Mouse (Mus musculus) layer of hippocampus, adult 2 months (tissue): Measurements from ENCODE around the gene Gm17693. TPM values are rescaled to one million over a fixed set of nuclear protein-coding genes. Genes with fewer than 3 reads are reported as not detected.
"Not testable (repeated sequence)": the region's sequence is repeated elsewhere in the genome, so short reads cannot be mapped to it uniquely, and the experiment has no call there.

Source experiments
- DNase-seq, 2 experiments: peaks; one replicate each; pipeline ENCODE4 v3.0.0; 2022; ENCODE audit warnings: low spot score in 2 of 2
- H3K27ac ChIP-seq: fragments of 200-600 bp; 2 replicates; pipeline ENCODE4 v1.8.1; 2022
- H3K4me3 ChIP-seq: fragments of 200-600 bp; 2 replicates; pipeline ENCODE4 v1.8.1; 2022; ENCODE audit warnings: mild to moderate bottlenecking
- long read RNA-seq, 2 experiments: library from polyadenylated mRNA; stranded (forward); transcript quantifications; one replicate each; pipeline ENCODE4 v2.0.0; 2021; ENCODE audit warnings: borderline mapping rate in 2 of 2
- total RNA-seq, 2 experiments: library from RNA; stranded (reverse); gene quantifications; 2 replicates each; pipeline ENCODE4 v1.2.3; 2021

Gene Gm17693
- total RNA-seq: not detected
- long read RNA-seq, experiment 1: 0 reads
- long read RNA-seq, experiment 2: 0 reads

GRCm38 (mm10) chrX:125705144-125705543 is at the start of gene Gm17693:
Gene Gm17693 (plus strand): TSS chrX:125705444.
- not testable (repeated sequence) for H3K4me3 ChIP-seq, DNase-seq, H3K27ac ChIP-seq
